Mouse (Mus musculus) heart, postnatal 25 days (tissue): ENCODE measurements around the gene Rab11fip4. TPM values are rescaled to one million over a fixed set of nuclear protein-coding genes. Genes with fewer than 3 reads are reported as not detected.
A peak's percentile ranks its signal among the peaks of the same experiment; 100 is the strongest.

Experiments used
- DNase-seq: peaks from one replicate; pipeline ENCODE4 v3.0.0; 2022; ENCODE audit warnings: low spot score
- intact Hi-C: fragments of 180-260 bp; cut with DNase I; formaldehyde crosslinking; loops from one replicate; pipeline ENCODE4 v1.15.1; 2025
- total RNA-seq, 2 experiments: library from RNA; stranded (reverse); gene quantifications; 2 replicates each; pipeline ENCODE4 v1.2.3; 2021

The Rab11fip4 gene
- total RNA-seq, 2 experiments from 2014 or later, result 0.06 to 0.29 TPM

GRCm38 (mm10) chr11:79703452-79703851, 112.4 kb downstream of the Rab11fip4 start:
- intact Hi-C loops, result no loop called here
- DNase-seq, result no peak

GRCm38 (mm10) chr11:79703885-79704291, 112.9 kb downstream of the Rab11fip4 start:
- intact Hi-C loops, result no loop called here
- no peak for DNase-seq

- intact Hi-C loops, result no loop called here
- peak; percentile 91 for DNase-seq
Measured at GRCm38 (mm10) chr11:79704318-79705150, 113.5 kb downstream of the Rab11fip4 start.

- no peak for DNase-seq
- intact Hi-C loops, result no loop called here
Measured at GRCm38 (mm10) chr11:79707084-79707483, 116.1 kb downstream of the Rab11fip4 start.

- peak; percentile 76 for DNase-seq
- intact Hi-C loops, result loop anchor here (2.0 to 10.0 kb wide), 3 partner anchors 54 to 210 kb away; no protein-coding TSS in a partner anchor
Measured at GRCm38 (mm10) chr11:79710868-79711765, 120.1 kb downstream of the Rab11fip4 start.

GRCm38 (mm10) chr11:79711766-79712369, 120.9 kb downstream of the Rab11fip4 start:
- DNase-seq, result no peak
- intact Hi-C loops, result loop anchor here (2.0 to 10.0 kb wide), 3 partner anchors 53 to 209 kb away; no protein-coding TSS in a partner anchor

GRCm38 (mm10) chr11:79713184-79713583, 122.2 kb downstream of the Rab11fip4 start:
- intact Hi-C loops, result loop anchor here (10.0 kb wide), 1 partner anchor 52 kb away; no protein-coding TSS in a partner anchor

GRCm38 (mm10) chr11:79713678-79714077, 122.7 kb downstream of the Rab11fip4 start:
- no peak for DNase-seq
- intact Hi-C loops, result loop anchor here (10.0 kb wide), 1 partner anchor 51 kb away; no protein-coding TSS in a partner anchor

More at GRCm38 (mm10) chr11:79713184-79713583, 122.2 kb downstream of the Rab11fip4 start:
- no peak for DNase-seq

- intact Hi-C loops, result loop anchor here (10.0 kb wide), 1 partner anchor 51 kb away; no protein-coding TSS in a partner anchor
- no peak for DNase-seq
Measured at GRCm38 (mm10) chr11:79714082-79714742, 123.2 kb downstream of the Rab11fip4 start.

- intact Hi-C loops, result loop anchor here (10.0 kb wide), 1 partner anchor 50 kb away; no protein-coding TSS in a partner anchor
- DNase-seq, result no peak
Measured at GRCm38 (mm10) chr11:79714743-79715110, 123.7 kb downstream of the Rab11fip4 start.

GRCm38 (mm10) chr11:79715316-79715715, 124.3 kb downstream of the Rab11fip4 start:
- DNase-seq, result no peak
- intact Hi-C loops, result loop anchor here (10.0 kb wide), 1 partner anchor 49 kb away; no protein-coding TSS in a partner anchor

- intact Hi-C loops, result loop anchor here (10.0 kb wide), 1 partner anchor 49 kb away; no protein-coding TSS in a partner anchor
- DNase-seq, result no peak
Measured at GRCm38 (mm10) chr11:79715733-79716452, 124.9 kb downstream of the Rab11fip4 start.

- intact Hi-C loops, result loop anchor here (10.0 kb wide), 1 partner anchor 48 kb away; no protein-coding TSS in a partner anchor
- DNase-seq, result no peak
Measured at GRCm38 (mm10) chr11:79716453-79716749, 125.4 kb downstream of the Rab11fip4 start.

GRCm38 (mm10) chr11:79717271-79717670, 126.3 kb downstream of the Rab11fip4 start:
- intact Hi-C loops, result loop anchor here (10.0 kb wide), 1 partner anchor 48 kb away; no protein-coding TSS in a partner anchor
- DNase-seq, result no peak

GRCm38 (mm10) chr11:79717801-79718200, 126.8 kb downstream of the Rab11fip4 start:
- intact Hi-C loops, result loop anchor here (10.0 kb wide), 1 partner anchor 47 kb away; no protein-coding TSS in a partner anchor
- DNase-seq, result no peak

GRCm38 (mm10) chr11:79718202-79718601, 127.2 kb downstream of the Rab11fip4 start:
- intact Hi-C loops, result loop anchor here (10.0 kb wide), 1 partner anchor 47 kb away; no protein-coding TSS in a partner anchor

GRCm38 (mm10) chr11:79718829-79719346, 127.9 kb downstream of the Rab11fip4 start:
- DNase-seq, result no peak
- intact Hi-C loops, result loop anchor here (10.0 kb wide), 1 partner anchor 46 kb away; no protein-coding TSS in a partner anchor

More at GRCm38 (mm10) chr11:79718202-79718601, 127.2 kb downstream of the Rab11fip4 start:
- no peak for DNase-seq

GRCm38 (mm10) chr11:79720737-79721136, 129.7 kb downstream of the Rab11fip4 start:
- intact Hi-C loops, result no loop called here
- no peak for DNase-seq
